Mouse (Mus musculus) hindbrain, embryonic 13.5 days (tissue): ENCODE results near the gene Edem3. TPM values are rescaled to one million over a fixed set of nuclear protein-coding genes. Genes with fewer than 3 reads are reported as not detected.

Experiments used
- ATAC-seq: fragments of 200-750 bp; cut with Nextera tagmentation; 2 replicates; pipeline ENCODE4 v1.8.0; 2017; ENCODE audit warnings: moderate TSS enrichment; ENCODE audit not compliant: low FRiP score
- H3K27ac ChIP-seq: fragments of 300-500 bp; sonication (generic); 2 replicates; pipeline ENCODE4 v1.5.1; 2015; ENCODE audit warnings: inconsistent platforms, mild to moderate bottlenecking, moderate library complexity
- H3K27me3 ChIP-seq: fragments of 300-500 bp; sonication (generic); 2 replicates; pipeline ENCODE4 v1.6.1; 2015; ENCODE audit warnings: mild to moderate bottlenecking, inconsistent platforms
- H3K36me3 ChIP-seq: fragments of 300-500 bp; sonication (generic); 2 replicates; pipeline ENCODE4 v1.6.1; 2015; ENCODE audit warnings: mild to moderate bottlenecking, inconsistent platforms
- H3K4me1 ChIP-seq: fragments of 300-500 bp; sonication (generic); replicated peaks from 2 replicates; pipeline ENCODE4 v1.6.1; 2015; ENCODE audit warnings: inconsistent platforms
- H3K4me2 ChIP-seq: fragments of 300-500 bp; sonication (generic); 2 replicates; pipeline ENCODE4 v1.6.1; 2015; ENCODE audit warnings: inconsistent platforms, mild to moderate bottlenecking, moderate library complexity
- H3K4me3 ChIP-seq: fragments of 300-500 bp; sonication (generic); 2 replicates; pipeline ENCODE4 v1.5.1; 2015; ENCODE audit warnings: mild to moderate bottlenecking, inconsistent platforms
- H3K9ac ChIP-seq: fragments of 300-500 bp; sonication (generic); 2 replicates; pipeline ENCODE4 v1.6.1; 2015; ENCODE audit warnings: mild to moderate bottlenecking, inconsistent platforms
- H3K9me3 ChIP-seq: fragments of 300-500 bp; sonication (generic); 2 replicates; pipeline ENCODE4 v1.6.1; 2016; ENCODE audit warnings: inconsistent platforms
- WGBS: fragments of 180-500 bp; shearing (Covaris S2); methylation state at CpG from one replicate; pipeline ENCODE4 v1.1.7; 2015; 5-methylcytosine and 5-hydroxymethylcytosine counted together
- polyA plus RNA-seq: library from polyadenylated mRNA; unstranded; fragments of >200 nt; fragmentation: Nextera tagmentation; extraction: Ambion mirVana; gene quantifications from 2 replicates; pipeline ENCODE4 v1.2.1, GENCODE M21; 2015

Gene Edem3
- 17.9 and 18.8 TPM in 2 replicates for polyA plus RNA-seq

- ATAC-seq: peak; percentile 100
- Histone ChIP-seq H3K9me3 (no peaks in the 10 kb centered on the region), H3K27ac (peak within 1 kb of the TSS; percentile 92), H3K36me3 (no peaks in the 10 kb centered on the region), H3K4me3 (peak within 1 kb of the TSS; percentile 73), H3K9ac (peak within 1 kb of the TSS; percentile 89), H3K4me1 (peaks cover 22% of the 10 kb centered on the region), H3K4me2 (peak within 1 kb of the TSS; percentile 93), H3K27me3 (no peaks in the 10 kb centered on the region)
- WGBS: under 1% methylated on average over 55 of the region's 64 CpGs
Observed at GRCm38 (mm10) chr1:151754881-151755659, at the start of gene Edem3. Gene Edem3, plus strand, starts transcription at chr1:151755371.

GRCm38 (mm10) chr1:151705723-151706396 lies 49.3 kb upstream of the Edem3 start:
- Histone ChIP-seq H3K4me3 (no peak overlapping the region), H3K4me2 (peak overlapping the region; percentile 29), H3K27ac (no peak overlapping the region), H3K36me3 (no peaks in the 10 kb centered on the region), H3K4me1 (peaks cover 13% of the 10 kb centered on the region), H3K27me3 (0 out of 2 replicates have a peak, but pooled peaks cover 7% of the 10 kb centered on the region), H3K9ac (0 out of 2 replicates have a peak overlapping the region, but pooled peaks have one; percentile 31), H3K9me3 (no peaks in the 10 kb centered on the region)
- ATAC-seq: peak; percentile 85
- whole genome bisulfite sequencing: 33% methylated on average over 11 of the region's 11 CpGs

- ATAC-seq: 0 out of 2 replicates have a peak, but pooled peaks have one; percentile 1
- Histone ChIP-seq H3K4me3 (no peak overlapping the region), H3K9ac (no peak overlapping the region), H3K27me3 (0 out of 2 replicates have a peak, but pooled peaks cover 7% of the 10 kb centered on the region), H3K4me1 (peaks cover 11% of the 10 kb centered on the region), H3K4me2 (no peak overlapping the region), H3K9me3 (no peaks in the 10 kb centered on the region), H3K27ac (no peak overlapping the region), H3K36me3 (no peaks in the 10 kb centered on the region)
- 82% methylated on average over 3 of the region's 3 CpGs for WGBS
Observed at GRCm38 (mm10) chr1:151706397-151706752, 48.8 kb upstream of the Edem3 start.

- H3K27me3 ChIP-seq: 0 out of 2 replicates have a peak, but pooled peaks cover 7% of the 10 kb centered on the region
- no peak overlapping the region for H3K27ac ChIP-seq
- H3K4me2 ChIP-seq: no peak overlapping the region
- H3K4me1 ChIP-seq: peaks cover 10% of the 10 kb centered on the region; the same call in 1 of the 2 replicates
- H3K9me3 ChIP-seq: no peaks in the 10 kb centered on the region
- no peak overlapping the region for H3K4me3 ChIP-seq
- no peak overlapping the region for H3K9ac ChIP-seq
- no peaks in the 10 kb centered on the region for H3K36me3 ChIP-seq
- WGBS: 72% methylated on average over 13 of the region's 13 CpGs
- no peak for ATAC-seq
Observed at GRCm38 (mm10) chr1:151708966-151709733, 46.0 kb upstream of the Edem3 start.

GRCm38 (mm10) chr1:151709734-151710022 lies 45.5 kb upstream of the Edem3 start:
- H3K27ac ChIP-seq: no peak overlapping the region
- peaks cover 10% of the 10 kb centered on the region; the same call in 1 of the 2 replicates for H3K4me1 ChIP-seq
- no peak overlapping the region for H3K4me3 ChIP-seq
- H3K9ac ChIP-seq: no peak overlapping the region
- no peaks in the 10 kb centered on the region for H3K36me3 ChIP-seq
- H3K27me3 ChIP-seq: 0 out of 2 replicates have a peak, but pooled peaks cover 7% of the 10 kb centered on the region
- no peaks in the 10 kb centered on the region for H3K9me3 ChIP-seq
- 81% methylated on average over 2 of the region's 2 CpGs for WGBS
- no peak overlapping the region for H3K4me2 ChIP-seq
- ATAC-seq: no peak

- H3K27me3 ChIP-seq: 0 out of 2 replicates have a peak, but pooled peaks cover 7% of the 10 kb centered on the region
- H3K4me2 ChIP-seq: no peak overlapping the region
- H3K27ac ChIP-seq: no peak overlapping the region
- 83% methylated on average over 5 of the region's 5 CpGs for WGBS
- no peak overlapping the region for H3K9ac ChIP-seq
- ATAC-seq: no peak
- H3K4me1 ChIP-seq: peaks cover 8% of the 10 kb centered on the region; the same call in 1 of the 2 replicates
- no peak overlapping the region for H3K4me3 ChIP-seq
- no peaks in the 10 kb centered on the region for H3K9me3 ChIP-seq
- no peaks in the 10 kb centered on the region for H3K36me3 ChIP-seq
Observed at GRCm38 (mm10) chr1:151710424-151711055, 44.6 kb upstream of the Edem3 start.

- 74% methylated on average over 7 of the region's 7 CpGs for WGBS
- H3K9me3 ChIP-seq: no peaks in the 10 kb centered on the region
- no peak overlapping the region for H3K4me3 ChIP-seq
- H3K27ac ChIP-seq: no peak overlapping the region
- H3K4me1 ChIP-seq: 0 out of 2 replicates have a peak, but pooled peaks cover 4% of the 10 kb centered on the region
- no peaks in the 10 kb centered on the region for H3K36me3 ChIP-seq
- H3K9ac ChIP-seq: no peak overlapping the region
- 0 out of 2 replicates have a peak, but pooled peaks cover 7% of the 10 kb centered on the region for H3K27me3 ChIP-seq
- H3K4me2 ChIP-seq: no peak overlapping the region
- no peak for ATAC-seq
Observed at GRCm38 (mm10) chr1:151711062-151711461, 44.1 kb upstream of the Edem3 start.

- Histone ChIP-seq H3K9me3 (no peaks in the 10 kb centered on the region), H3K9ac (no peak overlapping the region), H3K27ac (no peak overlapping the region), H3K27me3 (no peaks in the 10 kb centered on the region), H3K36me3 (no peaks in the 10 kb centered on the region), H3K4me2 (no peak overlapping the region), H3K4me3 (no peak overlapping the region), H3K4me1 (0 out of 2 replicates have a peak, but pooled peaks cover 4% of the 10 kb centered on the region)
- 40% methylated on average over 5 of the region's 5 CpGs for WGBS
- ATAC-seq: no peak
Observed at GRCm38 (mm10) chr1:151712664-151713063, 42.5 kb upstream of the Edem3 start.

GRCm38 (mm10) chr1:151713622-151714021 lies 41.5 kb upstream of the Edem3 start:
- Histone ChIP-seq H3K27me3 (no peaks in the 10 kb centered on the region), H3K36me3 (no peaks in the 10 kb centered on the region), H3K27ac (no peak overlapping the region), H3K9ac (no peak overlapping the region), H3K4me3 (no peak overlapping the region), H3K9me3 (no peaks in the 10 kb centered on the region), H3K4me2 (no peak overlapping the region), H3K4me1 (0 out of 2 replicates have a peak, but pooled peaks cover 4% of the 10 kb centered on the region)
- ATAC-seq: no peak

- ATAC-seq: 0 out of 2 replicates have a peak, but pooled peaks have one; percentile 50
- H3K4me3 ChIP-seq: no peak overlapping the region
- H3K27me3 ChIP-seq: no peaks in the 10 kb centered on the region
- no peak overlapping the region for H3K27ac ChIP-seq
- 72% methylated on average over 11 of the region's 11 CpGs for WGBS
- H3K4me2 ChIP-seq: no peak overlapping the region
- no peak overlapping the region for H3K9ac ChIP-seq
- no peaks in the 10 kb centered on the region for H3K4me1 ChIP-seq
- H3K9me3 ChIP-seq: no peaks in the 10 kb centered on the region
- no peaks in the 10 kb centered on the region for H3K36me3 ChIP-seq
Observed at GRCm38 (mm10) chr1:151716024-151716710, 39.0 kb upstream of the Edem3 start.

GRCm38 (mm10) chr1:151717624-151718023 lies 37.5 kb upstream of the Edem3 start:
- ATAC-seq: no peak
- Histone ChIP-seq H3K9ac (no peak overlapping the region), H3K4me1 (no peaks in the 10 kb centered on the region), H3K9me3 (no peaks in the 10 kb centered on the region), H3K27ac (no peak overlapping the region), H3K36me3 (no peaks in the 10 kb centered on the region), H3K4me3 (no peak overlapping the region), H3K27me3 (no peaks in the 10 kb centered on the region), H3K4me2 (no peak overlapping the region)
- 89% methylated on average over 5 of the region's 5 CpGs for WGBS
